Mouse (Mus musculus): ENCODE measurements around the gene Polm. TPM values are rescaled to one million over a fixed set of nuclear protein-coding genes. Genes with fewer than 3 reads are reported as not detected.

Polm gene
- polyA plus RNA-seq, 1 experiment from 2014 or later, result 6.5 TPM

- H3K9ac ChIP-seq (replicated peaks), result peak overlapping the region; percentile 84
- ATAC-seq (ENCODE audit: low FRiP score), result no peak
- 41% methylated on average over 8 of the region's 8 CpGs for WGBS
- peak overlapping the region; percentile 93 for H3K4me2 ChIP-seq
- H3K9me3 ChIP-seq (replicated peaks), result no peaks in the 10 kb centered on the region
- H3K4me1 ChIP-seq, result peaks cover 26% of the 10 kb centered on the region
- H3K36me3 ChIP-seq, result peaks cover 16% of the 10 kb centered on the region
- H3K27me3 ChIP-seq (replicated peaks), result no peaks in the 10 kb centered on the region
- peak overlapping the region; percentile 94 for H3K4me3 ChIP-seq (replicated peaks)
- H3K27ac ChIP-seq (replicated peaks), result peak overlapping the region; percentile 93
These were observed 50.2 kb downstream of the Polm start for GRCm38 (mm10) chr11:5787671-5788055.

- peaks cover 26% of the 10 kb centered on the region for H3K4me1 ChIP-seq
- H3K9me3 ChIP-seq (replicated peaks), result no peaks in the 10 kb centered on the region
- no peak overlapping the region for H3K9ac ChIP-seq (replicated peaks)
- no peak overlapping the region for H3K4me3 ChIP-seq (replicated peaks)
- H3K36me3 ChIP-seq, result peaks cover 9% of the 10 kb centered on the region
- H3K27ac ChIP-seq (replicated peaks), result no peak overlapping the region
- no peak overlapping the region for H3K4me2 ChIP-seq
- H3K27me3 ChIP-seq (replicated peaks), result no peaks in the 10 kb centered on the region
- no peak for ATAC-seq (ENCODE audit: low FRiP score)
These were observed 52.1 kb downstream of the Polm start for GRCm38 (mm10) chr11:5785732-5786131.

- no peak overlapping the region for H3K4me3 ChIP-seq (replicated peaks)
These were observed 55.4 kb downstream of the Polm start for GRCm38 (mm10) chr11:5782199-5782944.

GRCm38 (mm10) chr11:5780035-5780499 lies 57.7 kb downstream of the Polm start:
- Histone ChIP-seq H3K9me3 (replicated peaks) (no peaks in the 10 kb centered on the region), H3K4me3 (replicated peaks) (no peak overlapping the region), H3K36me3 (peaks cover 9% of the 10 kb centered on the region), H3K4me1 (no peaks in the 10 kb centered on the region), H3K9ac (replicated peaks) (no peak overlapping the region), H3K27ac (replicated peaks) (no peak overlapping the region), H3K27me3 (replicated peaks) (no peaks in the 10 kb centered on the region), H3K4me2 (no peak overlapping the region)
- 93% methylated on average over 6 of the region's 6 CpGs for WGBS
- ATAC-seq (ENCODE audit: low FRiP score), result no peak

More at GRCm38 (mm10) chr11:5782199-5782944, 55.4 kb downstream of the Polm start:
- no peak for ATAC-seq (ENCODE audit: low FRiP score)
- WGBS, result 83% methylated on average over 8 of the region's 8 CpGs
- Histone ChIP-seq H3K9me3 (replicated peaks) (no peaks in the 10 kb centered on the region), H3K4me1 (peaks cover 6% of the 10 kb centered on the region), H3K4me2 (no peak overlapping the region), H3K27ac (replicated peaks) (no peak overlapping the region), H3K27me3 (replicated peaks) (no peaks in the 10 kb centered on the region), H3K36me3 (peaks cover 9% of the 10 kb centered on the region), H3K9ac (replicated peaks) (no peak overlapping the region)

- WGBS, result 71% methylated on average over 2 of the region's 2 CpGs
- H3K36me3 ChIP-seq, result peaks cover 6% of the 10 kb centered on the region
- no peak for ATAC-seq (ENCODE audit: low FRiP score)
- H3K27ac ChIP-seq (replicated peaks), result no peak overlapping the region
- no peaks in the 10 kb centered on the region for H3K9me3 ChIP-seq (replicated peaks)
- no peaks in the 10 kb centered on the region for H3K4me1 ChIP-seq
- H3K27me3 ChIP-seq (replicated peaks), result no peaks in the 10 kb centered on the region
- no peak overlapping the region for H3K4me2 ChIP-seq
- H3K9ac ChIP-seq (replicated peaks), result no peak overlapping the region
- no peak overlapping the region for H3K4me3 ChIP-seq (replicated peaks)
These were observed 59.3 kb downstream of the Polm start for GRCm38 (mm10) chr11:5778481-5778880.

Other genes with a start within 250 kb of the Polm start
- 197 and 206 TPM in 2 replicates for gene Mrps24, start 122.3 kb downstream of the Polm start, polyA plus RNA-seq (2015; fragmentation: Nextera tagmentation; extraction: Ambion mirVana)
- gene Urgcp, start 75.6 kb downstream of the Polm start, polyA plus RNA-seq (2015; fragmentation: Nextera tagmentation; extraction: Ambion mirVana), result 33.0 and 34.1 TPM in 2 replicates
- 131 and 142 TPM in 2 replicates for gene Dbnl, start 49.5 kb downstream of the Polm start, polyA plus RNA-seq (2015; fragmentation: Nextera tagmentation; extraction: Ambion mirVana)
- 14.4 and 21.9 TPM in 2 replicates for gene Pgam2, start 34.3 kb downstream of the Polm start, polyA plus RNA-seq (2015; fragmentation: Nextera tagmentation; extraction: Ambion mirVana)
- 22.1 and 24.3 TPM in 2 replicates for gene Aebp1, start 23.9 kb upstream of the Polm start, polyA plus RNA-seq (2015; fragmentation: Nextera tagmentation; extraction: Ambion mirVana)
- gene Pold2, start 40.3 kb upstream of the Polm start, polyA plus RNA-seq (2015; fragmentation: Nextera tagmentation; extraction: Ambion mirVana), result 64.5 and 81.0 TPM in 2 replicates
- 1.4 and 10.6 TPM in 2 replicates for gene Myl7, start 60.8 kb upstream of the Polm start, polyA plus RNA-seq (2015; fragmentation: Nextera tagmentation; extraction: Ambion mirVana)
- gene Gck, start 112.1 kb upstream of the Polm start, polyA plus RNA-seq (2015; fragmentation: Nextera tagmentation; extraction: Ambion mirVana), result 3.4 and 4.2 TPM in 2 replicates
- 84.9 and 87.1 TPM in 2 replicates for gene Ykt6, start 117.7 kb upstream of the Polm start, polyA plus RNA-seq (2015; fragmentation: Nextera tagmentation; extraction: Ambion mirVana)
- gene Camk2b, start 228.3 kb upstream of the Polm start, polyA plus RNA-seq (2015; fragmentation: Nextera tagmentation; extraction: Ambion mirVana), result 113 and 140 TPM in 2 replicates

Data from neural tube, embryonic 15.5 days (tissue).